Mouse (Mus musculus): ENCODE data around the gene Hist1h2bf.
"Not testable (repeated sequence)": the region's sequence is repeated elsewhere in the genome, so short reads cannot be mapped to it uniquely, and the experiment has no call there.

Gene Hist1h2bf

DNA sequence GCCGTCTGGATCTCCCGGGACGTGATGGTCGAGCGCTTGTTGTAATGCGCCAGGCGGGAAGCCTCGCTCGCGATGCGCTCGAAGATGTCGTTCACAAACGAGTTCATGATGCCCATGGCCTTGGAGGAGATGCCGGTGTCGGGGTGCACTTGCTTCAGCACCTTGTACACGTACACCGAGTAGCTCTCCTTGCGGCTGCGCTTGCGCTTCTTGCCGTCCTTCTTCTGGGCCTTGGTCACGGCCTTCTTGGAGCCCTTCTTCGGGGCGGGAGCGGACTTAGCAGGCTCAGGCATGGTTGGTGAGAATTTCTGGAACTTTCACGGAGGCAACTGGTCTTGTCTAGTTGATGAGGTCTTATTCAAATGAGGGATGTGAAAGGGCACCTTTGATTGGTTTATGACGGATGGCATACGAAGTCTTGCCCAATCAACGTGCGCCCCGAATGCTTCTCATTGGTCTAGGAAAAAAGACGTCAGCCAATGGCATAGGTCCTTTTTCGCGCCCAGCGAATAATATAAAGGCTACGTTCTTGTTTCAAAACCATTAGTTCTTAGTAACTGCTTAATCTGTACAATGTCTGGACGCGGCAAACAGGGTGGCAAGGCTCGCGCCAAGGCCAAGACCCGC is at the start of gene Hist1h2bf, which contains the start of gene Hist1h2ad:
TSS of gene Hist1h2bf (minus strand) at position 299 of the 627 bp plus-strand sequence.
TSS of gene Hist1h2ad (plus strand) at position 484 of the 627 bp plus-strand sequence.
- peak; percentile 97 for DNase-seq (ENCODE audit: low read depth, low spot score)

DNA sequence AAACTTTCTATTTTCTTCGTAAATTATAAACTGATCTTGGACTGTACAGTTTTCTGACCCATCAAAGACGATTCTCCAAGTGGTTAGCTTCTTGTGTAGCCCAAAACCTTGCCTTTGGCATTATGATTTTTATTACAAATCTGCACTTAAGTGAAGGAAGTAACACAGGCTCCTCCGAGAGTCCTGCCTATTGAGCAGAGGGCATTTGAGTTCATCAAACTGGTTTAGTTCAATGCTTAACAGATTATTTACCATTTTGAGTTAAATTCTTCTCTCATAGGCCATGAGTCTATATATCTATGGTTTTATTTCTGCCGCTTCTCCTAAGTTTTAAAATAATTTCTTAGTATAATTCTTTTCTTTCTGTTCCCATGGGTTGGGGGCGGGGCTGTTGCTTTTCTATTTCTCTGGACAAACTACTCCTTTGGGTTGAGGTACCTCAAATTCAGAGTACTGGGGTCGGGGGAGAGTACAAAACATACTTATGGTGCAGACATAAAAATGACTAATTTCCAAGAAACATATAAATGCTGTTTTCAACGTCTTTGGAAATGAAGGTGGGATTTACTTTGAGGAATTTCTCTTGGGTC is 49.0 kb upstream of the Hist1h2bf start:
- DNase-seq (ENCODE audit: low read depth, low spot score), result peak; percentile 42

DNA sequence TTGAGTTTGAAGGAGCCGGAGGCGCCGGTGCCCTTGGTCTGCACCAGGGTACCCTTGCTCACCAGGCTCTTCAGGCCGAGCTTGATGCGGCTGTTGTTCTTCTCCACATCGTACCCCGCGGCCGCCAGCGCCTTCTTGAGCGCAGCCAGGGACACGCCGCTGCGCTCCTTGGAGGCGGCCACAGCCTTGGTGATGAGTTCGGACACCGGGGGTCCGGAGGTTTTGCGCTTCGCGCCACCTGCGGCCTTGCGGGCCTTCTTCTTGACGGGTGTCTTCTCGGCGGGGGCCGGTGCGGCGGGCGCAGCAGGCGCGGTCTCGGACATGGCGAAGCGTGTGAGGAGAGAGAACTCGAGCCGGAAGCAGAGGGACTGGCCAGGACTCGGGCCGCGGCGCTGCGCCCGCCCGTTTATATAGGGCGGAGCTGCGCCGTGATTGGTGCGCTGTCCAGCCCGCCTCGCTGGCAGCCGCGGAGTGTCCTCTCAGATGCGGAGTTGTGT is 48.2 kb upstream of the Hist1h2bf start, which contains the start of gene Hist1h1e:
TSS of gene Hist1h1e (minus strand) at position 384 of the 497 bp plus-strand sequence.
- DNase-seq (ENCODE audit: low read depth, low spot score), result peak; percentile 82

DNA sequence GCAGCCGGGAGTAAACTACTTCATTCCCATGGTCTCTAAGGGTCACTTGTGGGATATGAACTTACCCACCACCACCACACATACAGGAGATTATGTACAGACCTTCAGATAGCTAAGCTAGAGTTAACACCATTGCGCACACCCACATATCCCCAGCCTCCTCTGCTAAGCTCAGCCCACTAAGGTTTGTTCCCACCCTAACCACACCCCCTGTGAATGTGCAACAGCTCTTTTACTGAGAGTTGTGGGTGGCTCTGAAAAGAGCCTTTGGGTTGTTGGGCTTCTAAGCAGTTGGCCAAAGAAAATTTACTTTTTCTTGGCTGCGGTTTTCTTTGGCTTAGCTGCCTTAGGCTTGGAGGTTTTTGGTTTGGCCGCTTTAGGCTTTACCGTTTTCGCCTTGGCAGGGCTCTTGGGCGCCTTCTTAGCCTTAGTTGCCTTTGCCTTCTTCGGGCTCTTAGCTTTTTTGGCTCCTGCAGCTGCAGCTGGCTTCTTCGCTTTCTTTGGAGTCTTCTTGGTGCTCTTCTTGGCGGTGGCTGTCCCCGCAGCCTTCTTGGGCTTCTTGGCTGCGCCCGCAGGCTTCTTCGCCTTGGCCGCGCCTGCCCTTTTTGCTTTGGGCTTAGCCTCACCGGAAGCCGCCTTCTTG is 47.7 kb upstream of the Hist1h2bf start:
- DNase-seq (ENCODE audit: low read depth, low spot score), result peak; percentile 92

DNA sequence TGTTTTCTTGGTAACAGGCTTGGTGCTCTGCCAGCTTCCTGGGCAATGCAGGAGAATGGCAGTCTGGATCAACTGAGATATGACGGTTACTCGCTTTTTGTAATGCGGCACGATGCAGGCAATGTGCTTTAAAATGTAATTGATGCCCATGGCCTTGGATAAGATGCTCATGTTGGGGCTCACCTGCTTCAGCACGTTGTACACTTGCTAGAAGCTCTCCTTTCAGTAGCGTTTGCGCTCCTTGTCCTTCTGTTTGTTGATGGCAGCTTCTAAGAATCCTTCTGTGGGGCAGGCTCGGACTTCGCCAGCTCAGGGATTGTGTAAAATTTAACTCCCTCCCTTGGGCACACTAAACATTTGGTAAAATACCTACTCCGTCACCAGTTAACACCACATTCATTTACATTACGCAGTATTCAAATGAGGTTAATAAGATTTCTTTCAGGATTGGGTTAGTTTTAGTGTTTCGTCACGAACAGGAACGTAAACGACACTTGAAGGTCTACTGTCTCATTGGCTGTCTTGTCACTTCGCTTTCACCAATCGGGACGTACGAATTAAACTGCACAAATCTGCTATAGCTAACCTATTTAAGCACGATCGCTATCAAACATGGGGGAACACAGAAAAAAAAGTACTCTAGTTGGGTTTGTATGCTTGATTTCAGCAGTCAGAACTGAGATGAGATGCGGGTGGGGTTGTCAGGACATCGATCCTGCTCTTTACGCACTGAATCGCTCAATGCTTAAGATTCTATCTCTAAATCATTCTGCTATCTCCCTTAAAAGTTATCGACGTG is 46.9 kb upstream of the Hist1h2bf start, which contains the start of gene Hist1h2be:
TSS of gene Hist1h2be (minus strand) at position 392 of the 799 bp plus-strand sequence.
- peak; percentile 97 for DNase-seq (ENCODE audit: low read depth, low spot score)

DNA sequence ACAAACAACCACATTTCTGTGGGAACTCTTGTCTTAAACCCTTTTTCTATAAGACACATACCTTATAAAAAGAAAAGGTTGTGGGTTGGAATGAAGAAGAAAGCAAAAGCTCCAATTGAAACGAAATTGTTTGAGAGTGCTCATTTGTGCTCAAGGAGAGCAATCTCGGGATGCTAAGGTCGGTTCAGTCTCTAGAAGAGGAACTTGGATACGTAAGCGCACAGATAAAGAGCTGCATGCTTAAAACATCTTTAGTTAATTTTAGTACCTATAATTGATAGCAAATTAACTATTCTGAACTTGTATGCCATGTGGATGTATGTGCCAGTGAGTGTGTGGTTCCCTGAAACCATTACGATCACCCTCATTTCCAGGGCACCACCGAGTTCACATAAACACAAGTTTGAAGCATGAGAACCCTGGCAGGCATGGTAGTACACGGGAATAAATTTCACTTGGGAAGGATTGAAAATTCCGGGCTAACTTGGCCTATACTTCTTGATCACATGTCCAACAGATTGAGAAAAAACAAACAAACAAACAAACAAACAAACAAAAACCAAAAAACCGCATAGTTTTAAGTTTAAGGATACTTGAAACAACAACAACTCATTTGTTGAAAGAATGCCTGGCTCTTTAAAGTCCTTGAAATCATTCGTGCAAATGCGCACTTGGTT is 46.2 kb upstream of the Hist1h2bf start:
- DNase-seq (ENCODE audit: low read depth, low spot score), result peak; percentile 13

DNA sequence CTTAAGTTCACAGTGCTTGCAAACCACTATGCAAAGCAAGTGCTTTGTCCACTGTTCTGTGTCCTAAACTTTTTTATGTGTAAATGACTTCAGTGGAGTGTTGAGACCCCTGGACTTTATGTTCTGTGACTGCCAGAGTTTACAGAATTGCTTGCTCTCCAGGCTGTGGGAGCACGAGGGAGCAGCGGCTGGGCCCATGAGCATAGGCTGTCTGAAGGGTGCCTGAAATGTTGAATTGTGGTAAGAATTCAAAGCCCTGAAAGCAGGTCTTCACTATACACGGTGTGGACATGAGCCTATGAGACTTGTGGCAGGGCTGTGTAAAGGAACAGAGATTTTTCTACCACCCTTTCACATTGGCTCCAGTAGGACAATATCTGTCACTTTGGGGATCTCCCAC is 37.6 kb upstream of the Hist1h2bf start:
- DNase-seq (ENCODE audit: low read depth, low spot score), result no peak

DNA sequence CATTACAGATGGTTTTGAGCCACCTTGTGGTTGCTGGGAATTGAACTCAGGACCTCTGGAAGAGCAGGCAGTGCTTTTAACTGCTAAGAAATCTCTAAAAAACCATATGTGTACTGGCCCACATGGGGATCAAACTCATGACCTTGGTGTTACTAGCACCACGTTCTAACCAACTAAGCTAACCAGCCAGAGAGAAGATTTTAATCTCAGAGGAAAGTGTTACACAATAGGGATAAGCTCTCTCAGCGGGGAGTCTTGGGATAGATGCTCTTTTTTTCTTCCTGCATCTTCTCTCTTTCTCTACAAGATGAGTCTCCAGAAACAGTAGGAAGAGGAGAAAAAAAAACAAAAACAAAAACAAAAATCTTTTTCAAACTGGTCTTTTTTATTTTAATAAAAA is 36.4 kb upstream of the Hist1h2bf start:
- DNase-seq (ENCODE audit: low read depth, low spot score), result no peak

DNA sequence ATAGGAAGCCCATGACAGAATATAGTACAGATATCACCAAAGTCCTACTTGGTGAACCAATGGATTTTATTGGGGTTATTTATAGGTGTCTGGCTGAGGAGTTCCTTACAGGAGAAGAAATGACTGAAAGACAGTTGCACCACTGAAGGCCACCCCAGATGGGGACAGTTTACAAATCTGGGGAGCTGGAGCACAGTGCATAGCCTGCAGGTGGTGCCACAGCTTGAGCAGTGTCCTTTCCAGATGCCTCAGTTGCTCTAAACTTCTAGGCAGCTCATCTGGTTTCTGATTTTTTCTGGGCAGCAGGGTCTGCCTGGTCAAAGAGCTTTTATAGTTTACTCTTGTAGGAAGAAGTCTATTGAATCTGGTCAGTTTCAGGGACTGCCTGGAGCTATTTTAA is 35.8 kb upstream of the Hist1h2bf start:
- DNase-seq (ENCODE audit: low read depth, low spot score), result no peak

DNA sequence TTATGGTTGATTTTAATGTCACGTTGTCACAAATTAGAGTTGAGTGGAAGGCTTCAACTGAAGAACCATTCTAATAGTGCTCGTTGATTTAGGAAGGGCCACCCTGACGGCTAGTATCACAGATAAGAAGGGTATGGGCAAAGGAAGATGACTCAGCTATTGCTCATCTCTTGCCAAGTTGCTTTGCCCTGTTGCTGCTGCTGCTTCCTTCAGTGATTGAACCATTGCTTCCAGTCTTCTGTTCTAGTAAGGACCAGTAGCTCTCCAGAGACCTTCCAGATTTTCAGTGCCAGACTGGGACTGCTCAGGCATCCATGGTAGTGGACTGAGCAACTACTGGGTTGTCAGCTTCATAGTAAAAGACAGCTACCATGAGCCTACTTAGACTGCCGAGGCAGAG is 35.2 kb upstream of the Hist1h2bf start:
- DNase-seq (ENCODE audit: low read depth, low spot score), result peak; percentile 29

DNA sequence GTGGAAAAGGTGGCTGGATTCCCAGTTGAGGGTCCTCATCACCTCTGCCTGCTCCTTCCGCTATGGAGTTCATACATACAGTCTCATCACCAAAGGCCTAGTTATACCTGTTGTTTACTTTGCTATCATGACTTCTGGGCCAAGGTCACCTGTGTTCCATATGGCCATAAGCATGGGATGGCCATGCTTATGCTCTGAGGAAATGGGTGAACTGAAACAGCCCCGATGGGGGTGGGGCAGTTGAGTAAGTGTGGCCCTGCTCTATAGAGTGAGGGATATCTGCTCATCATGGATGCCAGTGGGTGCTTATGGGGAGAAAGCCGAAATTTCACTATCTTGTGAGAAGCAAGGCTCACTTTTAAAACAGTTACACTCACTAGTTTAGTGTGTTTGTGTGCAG is 31.1 kb upstream of the Hist1h2bf start:
- no peak for DNase-seq (ENCODE audit: low read depth, low spot score)

DNA sequence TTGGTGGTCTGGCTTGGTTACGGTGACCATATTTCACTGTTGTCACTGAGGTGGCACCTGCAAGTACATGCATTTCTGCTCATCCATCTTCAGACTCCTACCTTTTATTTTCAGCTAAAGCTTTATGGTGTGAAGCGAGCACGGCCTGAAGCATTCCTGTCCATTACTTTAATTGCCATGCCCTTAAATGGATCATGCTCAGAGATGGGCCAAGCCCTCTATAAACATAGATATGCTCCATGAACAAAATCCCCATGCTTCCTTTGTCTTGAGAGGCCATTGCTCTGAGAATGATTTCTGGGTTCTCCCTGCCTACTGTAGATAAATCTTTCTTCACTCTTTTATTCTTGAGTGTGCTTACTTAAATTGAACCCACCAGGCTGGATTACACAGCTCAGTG is 30.5 kb upstream of the Hist1h2bf start:
- no peak for DNase-seq (ENCODE audit: low read depth, low spot score)

DNA sequence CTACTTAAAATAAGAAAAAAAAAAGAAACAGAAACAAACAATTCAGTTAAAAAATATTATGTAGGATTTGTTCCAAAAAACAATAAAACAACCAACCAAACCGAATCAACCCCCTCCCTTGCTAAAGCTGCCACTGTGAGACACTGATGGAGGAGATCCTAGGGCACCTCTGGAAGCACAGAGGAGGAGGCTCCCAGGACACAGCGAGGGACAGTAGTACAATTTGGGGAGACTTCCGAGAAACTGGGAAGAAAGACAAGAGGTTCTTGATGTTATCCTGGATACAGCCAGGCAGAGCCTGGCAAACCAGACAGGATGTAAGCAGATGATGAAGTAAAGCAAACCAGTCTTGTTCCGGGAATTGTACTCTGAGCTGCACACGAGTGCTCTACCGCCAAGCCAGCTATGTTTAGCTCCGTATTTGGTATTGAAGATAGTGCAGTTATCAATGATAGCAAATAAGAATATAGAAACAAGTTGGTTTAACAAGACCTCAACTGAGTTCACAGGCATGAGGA is 29.2 kb upstream of the Hist1h2bf start:
- DNase-seq (ENCODE audit: low read depth, low spot score), result no peak

DNA sequence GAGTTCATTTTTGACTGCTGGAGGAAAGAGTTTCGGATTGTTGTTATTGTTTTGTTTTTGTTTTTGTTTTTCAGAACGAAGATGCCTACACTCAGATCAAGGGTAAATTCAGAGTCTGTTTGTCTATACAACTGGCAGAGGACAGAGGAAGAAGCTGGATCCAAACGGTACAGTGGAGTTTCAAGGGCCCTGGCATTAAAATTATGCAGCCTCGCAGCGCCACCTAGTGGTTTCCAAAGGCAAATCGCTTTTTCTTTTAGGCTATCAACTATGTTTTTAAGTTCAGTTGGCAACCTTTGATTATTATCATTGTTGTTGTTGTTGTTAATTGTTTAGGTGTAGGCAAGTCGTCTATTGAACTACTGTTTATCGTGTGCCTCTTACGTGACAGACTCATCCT is 24.0 kb upstream of the Hist1h2bf start:
- peak; percentile 88 for DNase-seq (ENCODE audit: low read depth, low spot score)

DNA sequence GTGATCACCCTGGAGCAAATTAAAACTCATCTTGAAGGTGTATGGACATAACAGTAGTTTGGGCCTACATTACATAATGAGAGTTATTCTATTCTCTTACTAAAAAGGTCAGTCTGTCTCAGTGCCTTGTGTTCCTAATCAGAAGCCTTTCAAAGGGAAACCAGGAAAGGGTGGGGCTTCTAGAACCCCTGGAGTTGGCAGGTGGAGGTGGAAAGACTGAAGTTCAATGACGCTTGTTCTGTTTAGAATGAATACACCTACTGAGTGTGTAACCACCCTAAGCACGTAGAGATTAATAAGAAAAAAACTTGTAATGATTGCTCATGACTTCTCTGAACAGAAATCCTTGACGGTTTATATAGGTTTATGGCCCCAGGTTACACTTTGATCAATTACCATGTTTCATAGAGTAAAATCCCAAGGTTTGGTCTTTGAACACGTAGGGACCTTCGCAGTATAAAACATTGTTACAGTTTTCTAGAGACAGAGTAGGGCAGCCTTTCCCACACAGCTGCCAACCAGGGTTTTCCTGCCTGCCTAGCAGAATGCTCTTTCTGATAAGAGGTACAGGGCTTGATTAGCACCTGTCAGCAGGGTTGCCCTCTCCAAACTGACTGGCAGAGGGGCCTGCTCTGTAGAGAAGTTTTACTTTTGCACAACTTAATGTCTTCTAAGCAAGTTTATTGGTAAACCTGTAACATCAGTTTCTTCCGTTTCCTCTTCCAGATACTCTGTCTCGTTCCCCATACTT is 21.8 kb upstream of the Hist1h2bf start:
- DNase-seq (ENCODE audit: low read depth, low spot score), result no peak

DNA sequence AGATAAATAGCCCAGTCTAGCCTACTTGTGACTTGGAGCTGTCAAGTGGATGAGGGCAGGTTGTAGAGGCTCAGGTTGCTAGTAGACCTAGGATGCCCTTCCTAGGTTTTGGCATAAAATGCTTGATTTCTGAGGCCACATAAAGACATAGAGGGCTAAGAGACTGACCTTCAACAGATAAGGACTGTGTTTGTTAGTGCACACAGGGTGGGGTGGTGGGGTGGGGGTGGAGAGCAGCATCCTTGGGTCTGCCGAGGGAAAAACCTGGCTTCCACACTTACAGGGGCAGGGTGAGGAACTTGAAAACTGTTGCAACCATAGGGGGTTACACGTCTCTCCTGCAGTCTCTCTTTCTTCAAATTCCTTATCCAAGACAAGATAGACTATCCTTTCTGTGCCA is 21.2 kb upstream of the Hist1h2bf start:
- DNase-seq (ENCODE audit: low read depth, low spot score), result no peak

DNA sequence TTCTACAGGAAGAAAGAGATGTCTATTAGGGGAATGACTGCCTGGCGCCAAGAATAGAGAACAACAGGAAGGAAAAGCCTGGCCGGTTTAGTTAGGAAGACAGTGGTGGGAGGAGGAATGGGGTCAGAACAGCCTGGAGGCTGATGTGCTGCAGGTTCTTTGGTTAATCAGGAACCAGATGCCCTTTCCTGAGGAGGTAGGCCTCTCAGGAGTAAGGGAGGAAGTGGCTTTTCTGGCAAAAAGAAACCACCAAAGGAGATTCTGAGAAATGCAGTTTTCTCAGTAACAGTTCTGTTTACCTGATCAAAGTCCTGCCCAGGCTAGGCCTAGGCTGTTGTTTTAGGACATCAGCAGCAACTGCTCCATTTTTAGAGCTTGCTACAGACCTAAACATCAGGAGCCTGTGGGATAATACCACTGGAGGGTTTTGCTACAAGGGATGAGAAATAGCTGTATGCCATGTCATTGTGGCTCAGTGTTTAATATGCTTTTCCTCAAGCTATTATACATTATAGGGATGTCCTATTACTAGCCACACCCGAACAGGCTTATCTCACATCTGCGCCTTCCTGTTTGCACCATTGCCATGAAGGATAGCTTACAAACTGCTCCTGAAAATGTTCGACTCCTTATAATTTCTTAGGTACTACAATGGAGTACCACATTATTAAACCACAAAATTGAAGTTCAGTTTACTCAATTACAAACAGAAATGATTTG is 19.2 kb upstream of the Hist1h2bf start:
- DNase-seq (ENCODE audit: low read depth, low spot score), result no peak

DNA sequence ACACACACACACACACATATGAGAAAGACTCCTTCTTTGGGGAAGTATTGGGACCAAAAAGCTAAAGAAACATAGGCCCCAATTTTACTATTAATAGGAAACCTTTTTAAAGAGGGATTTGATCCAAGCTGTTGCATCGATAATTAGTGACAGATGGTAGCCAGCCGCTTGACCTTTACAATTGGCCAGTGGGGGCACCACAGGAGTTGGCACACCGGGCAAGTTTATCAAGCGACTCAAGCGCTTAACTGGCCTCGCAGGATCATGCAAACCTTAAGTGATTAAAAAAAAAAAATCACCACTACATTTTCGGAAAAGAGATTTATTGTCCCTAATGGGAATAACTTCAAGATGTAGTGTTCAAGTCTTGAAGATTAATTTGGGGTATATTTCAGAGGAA is 18.6 kb upstream of the Hist1h2bf start:
- DNase-seq (ENCODE audit: low read depth, low spot score), result no peak

DNA sequence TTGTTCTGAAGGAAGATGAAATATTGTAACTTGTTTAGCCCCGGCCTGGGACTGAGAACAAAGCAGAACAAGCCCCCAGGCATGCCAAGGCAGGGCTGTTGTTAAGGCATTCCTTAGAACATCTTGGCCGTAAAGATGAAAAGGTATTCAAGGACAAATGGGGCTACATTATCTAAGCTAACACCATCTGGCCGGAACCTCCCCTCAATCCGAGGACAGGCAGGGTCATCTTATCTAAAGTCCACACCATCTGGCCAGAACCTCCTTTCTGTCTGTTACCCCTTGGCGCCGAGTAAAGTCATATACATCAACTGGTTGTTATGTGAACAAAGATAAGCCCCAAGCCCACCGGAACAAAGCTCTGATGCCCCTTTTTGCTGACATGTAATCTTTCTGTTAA is 17.9 kb upstream of the Hist1h2bf start:
- not testable (repeated sequence) for DNase-seq (ENCODE audit: low read depth, low spot score)

DNA sequence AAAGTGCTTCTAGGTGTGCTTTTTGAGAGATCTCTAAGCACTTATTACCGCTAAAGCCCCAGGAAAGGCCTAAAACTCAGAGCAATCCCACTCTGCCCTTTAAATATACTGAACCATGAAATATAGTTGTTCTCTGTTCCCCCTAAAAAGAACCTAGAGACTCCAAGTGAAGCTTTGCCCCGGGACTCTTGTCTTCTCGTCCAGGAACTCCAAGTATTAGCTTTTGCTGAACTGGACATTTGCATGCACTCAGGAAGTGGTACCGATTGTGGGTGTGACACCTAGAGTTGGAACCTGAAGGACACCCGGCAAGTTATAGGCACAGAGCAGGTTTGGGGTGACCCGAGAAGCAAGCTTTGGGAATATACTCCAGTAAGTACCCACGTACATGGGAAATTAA is 17.2 kb upstream of the Hist1h2bf start:
- DNase-seq (ENCODE audit: low read depth, low spot score), result no peak

Data from 3T3-L1 (cell line).